Mouse (Mus musculus) heart, adult 2 months (tissue): ENCODE results near the gene Itgb8.

Experiments
- CTCF ChIP-seq: fragments of 200-600 bp; IDR thresholded peaks from 2 replicates; pipeline ENCODE4 v1.8.1; 2022; ENCODE audit warnings: antibody characterized with exemption, mild to moderate bottlenecking, moderate library complexity
- POLR2A ChIP-seq: fragments of 200-500 bp; IDR thresholded peaks from 2 replicates; pipeline ENCODE4 v1.6.1; 2011; ENCODE audit warnings: mild to moderate bottlenecking, low read depth, low read length, control low read depth; ENCODE audit not compliant: insufficient read depth

- TF ChIP-seq CTCF (no peak), POLR2A (no peak)
Observed at GRCm38 (mm10) chr12:119164176-119164575, 74.4 kb downstream of the Itgb8 start.
